Mouse (Mus musculus) olfactory bulb, adult 2 months (tissue): ENCODE measurements around the gene Jarid2.

Experiments
- CTCF ChIP-seq: fragments of 200-500 bp; IDR thresholded peaks from 2 replicates; pipeline ENCODE4 v1.5.1; 2012; ENCODE audit warnings: low read depth, mild to moderate bottlenecking, low read length, moderate library complexity; ENCODE audit not compliant: insufficient read depth
- POLR2A ChIP-seq: fragments of 200-500 bp; IDR thresholded peaks from 2 replicates; pipeline ENCODE4 v1.6.1; 2012; ENCODE audit warnings: mild to moderate bottlenecking, low read depth, low read length, moderate library complexity; ENCODE audit not compliant: insufficient read depth

DNA sequence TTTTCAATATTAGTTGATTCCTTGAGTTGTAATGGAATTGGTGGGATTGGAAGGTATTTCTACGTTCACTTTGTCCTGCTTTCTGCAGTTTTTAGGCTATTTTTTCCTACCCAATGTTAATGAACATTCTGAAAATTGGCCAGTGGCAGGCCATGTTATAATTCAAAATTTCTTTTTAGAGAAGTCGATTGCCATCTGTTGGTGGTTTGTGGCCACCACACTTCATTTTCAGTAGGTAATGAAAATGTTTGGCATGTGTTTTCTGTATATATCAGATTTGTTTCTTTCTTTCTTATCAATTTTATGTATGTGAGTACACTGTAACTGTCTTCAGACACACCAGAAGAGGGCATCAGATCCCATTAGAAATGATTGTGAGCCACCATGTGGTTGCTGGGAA is 136.3 kb downstream of the Jarid2 start:
- TF ChIP-seq CTCF: no peak
- no peak for TF ChIP-seq POLR2A
